Mouse (Mus musculus): ENCODE measurements around the gene Trim41. TPM values are rescaled to one million over a fixed set of nuclear protein-coding genes. Genes with fewer than 3 reads are reported as not detected.
"Not testable (repeated sequence)": the region's sequence is repeated elsewhere in the genome, so short reads cannot be mapped to it uniquely, and the experiment has no call there.

Trim41 gene
- polyA plus RNA-seq, 1 experiment from 2014 or later, result 7.2 TPM

DNA sequence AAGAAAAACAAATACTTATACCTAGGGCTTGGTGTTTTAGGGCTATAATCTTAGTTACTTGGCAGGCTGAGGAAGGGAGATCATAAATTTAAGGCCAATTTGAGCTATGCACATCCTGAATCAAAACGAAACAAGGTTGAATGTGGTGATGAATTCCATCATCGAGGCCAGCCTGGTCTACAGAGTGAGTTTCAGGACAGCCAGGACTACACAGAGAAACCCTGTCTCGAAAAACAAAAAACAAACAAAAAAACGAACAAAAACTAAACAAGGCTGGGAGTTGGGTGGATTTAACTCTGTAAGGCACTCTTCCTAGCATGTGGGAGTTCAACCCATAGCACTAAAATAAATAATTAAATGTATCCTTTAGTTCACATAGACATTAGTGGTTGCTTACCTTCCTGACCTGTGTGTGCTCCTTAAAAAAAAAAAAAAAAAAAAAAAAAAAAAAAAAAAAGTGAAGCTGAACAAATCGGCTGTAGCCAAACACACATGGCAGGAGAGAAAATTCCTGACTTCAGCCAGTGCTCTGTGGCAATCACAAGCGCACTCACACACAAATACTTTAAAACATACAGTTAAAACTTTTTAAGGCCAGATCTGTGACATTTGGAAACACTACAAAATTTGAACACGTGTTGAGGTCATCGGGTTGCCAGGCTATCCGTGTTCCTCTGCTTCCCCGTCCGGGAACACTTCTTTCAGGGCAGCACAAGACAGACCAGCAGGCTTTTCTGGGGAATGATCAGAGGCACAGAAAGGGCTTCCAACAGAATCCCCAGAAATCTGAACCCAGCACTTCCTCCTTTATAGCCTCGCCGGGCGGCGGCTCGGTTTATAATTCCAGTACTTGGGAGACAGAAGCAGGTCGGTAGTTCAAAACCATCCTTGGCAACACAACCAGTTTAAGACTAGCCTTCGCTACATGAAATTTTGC is 17.9 kb downstream of the Trim41 start:
- H3K9ac ChIP-seq (replicated peaks; ENCODE audit: low read depth, low read length), result peak overlapping the region; percentile 87
- H3K9me3 ChIP-seq (ENCODE audit: control insufficient read depth, low read length), result no peaks in the 10 kb centered on the region
- peak overlapping the region; percentile 60 for H3K4me3 ChIP-seq (replicated peaks; ENCODE audit: low read length)
- peak overlapping the region; percentile 98 for H3K27ac ChIP-seq (ENCODE audit: low read length)
- WGBS, result 8% methylated on average over 18 of the region's 18 CpGs
- peak; percentile 21 for ATAC-seq
- H3K4me2 ChIP-seq (ENCODE audit: low read length), result peak overlapping the region; percentile 88
- H3K27me3 ChIP-seq (replicated peaks; ENCODE audit: control insufficient read depth, insufficient read depth, low read length), result no peaks in the 10 kb centered on the region
- H3K36me3 ChIP-seq (ENCODE audit: control insufficient read depth, insufficient read depth), result peaks cover 17% of the 10 kb centered on the region
- peaks cover 33% of the 10 kb centered on the region for H3K4me1 ChIP-seq (replicated peaks; ENCODE audit: control insufficient read depth, insufficient read depth, low read length)

DNA sequence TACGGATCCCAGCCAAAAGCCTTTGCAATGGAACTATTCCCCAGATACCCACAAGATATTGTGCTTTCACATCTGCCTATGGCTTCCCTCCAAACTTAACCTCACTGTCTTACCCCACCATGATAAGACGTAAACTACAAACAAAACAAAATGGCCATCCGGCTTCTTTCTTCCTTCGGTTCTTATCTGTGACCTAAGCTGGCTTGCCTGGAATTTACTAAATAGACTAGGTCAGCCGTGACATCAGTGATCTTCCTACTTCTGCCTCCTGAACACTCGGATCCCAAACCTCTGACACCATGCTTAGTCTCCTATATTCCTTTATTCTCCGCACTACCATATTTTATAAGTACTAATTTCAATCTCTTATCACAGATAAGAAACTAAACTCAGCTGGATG is 18.8 kb downstream of the Trim41 start:
- WGBS, result 84% methylated on average over 7 of the region's 7 CpGs
- H3K27me3 ChIP-seq (replicated peaks; ENCODE audit: control insufficient read depth, insufficient read depth, low read length), result no peaks in the 10 kb centered on the region
- H3K27ac ChIP-seq (ENCODE audit: low read length), result no peak overlapping the region
- ATAC-seq, result no peak
- H3K4me3 ChIP-seq (replicated peaks; ENCODE audit: low read length), result no peak overlapping the region
- no peak overlapping the region for H3K4me2 ChIP-seq (ENCODE audit: low read length)
- peaks cover 7% of the 10 kb centered on the region; the same call in 1 of the 2 replicates for H3K36me3 ChIP-seq (ENCODE audit: control insufficient read depth, insufficient read depth)
- H3K9ac ChIP-seq (replicated peaks; ENCODE audit: low read depth, low read length), result no peak overlapping the region
- H3K4me1 ChIP-seq (replicated peaks; ENCODE audit: control insufficient read depth, insufficient read depth, low read length), result peaks cover 33% of the 10 kb centered on the region
- no peaks in the 10 kb centered on the region for H3K9me3 ChIP-seq (ENCODE audit: control insufficient read depth, low read length)

DNA sequence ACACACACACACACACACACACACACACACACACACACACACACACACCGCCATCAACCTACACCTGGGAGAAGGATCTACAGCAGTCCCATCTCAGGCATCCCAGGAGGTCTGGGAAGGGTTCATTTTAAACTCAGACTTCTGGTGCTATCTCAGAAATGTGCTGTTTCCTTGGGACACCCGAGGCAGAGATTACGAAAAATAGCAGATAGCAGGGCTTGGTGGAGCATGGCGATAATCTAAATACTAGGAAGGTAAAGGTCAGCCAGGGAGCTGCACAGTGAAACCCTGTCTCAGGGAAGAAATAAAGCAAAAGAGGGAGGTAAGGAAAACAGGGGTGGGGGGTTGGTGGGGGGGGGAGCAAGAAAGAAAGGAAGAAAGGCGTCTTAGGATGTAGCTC is 19.9 kb downstream of the Trim41 start:
- H3K36me3 ChIP-seq (ENCODE audit: control insufficient read depth, insufficient read depth), result peaks cover under 1% of the 10 kb centered on the region; the same call in 1 of the 2 replicates
- H3K27me3 ChIP-seq (replicated peaks; ENCODE audit: control insufficient read depth, insufficient read depth, low read length), result no peaks in the 10 kb centered on the region
- H3K4me3 ChIP-seq (replicated peaks; ENCODE audit: low read length), result no peak overlapping the region
- H3K9me3 ChIP-seq (ENCODE audit: control insufficient read depth, low read length), result no peaks in the 10 kb centered on the region
- ATAC-seq, result no peak
- no peak overlapping the region for H3K27ac ChIP-seq (ENCODE audit: low read length)
- peaks cover 28% of the 10 kb centered on the region for H3K4me1 ChIP-seq (replicated peaks; ENCODE audit: control insufficient read depth, insufficient read depth, low read length)
- H3K9ac ChIP-seq (replicated peaks; ENCODE audit: low read depth, low read length), result no peak overlapping the region
- no peak overlapping the region for H3K4me2 ChIP-seq (ENCODE audit: low read length)
- WGBS, result 90% methylated on average over 5 of the region's 5 CpGs

DNA sequence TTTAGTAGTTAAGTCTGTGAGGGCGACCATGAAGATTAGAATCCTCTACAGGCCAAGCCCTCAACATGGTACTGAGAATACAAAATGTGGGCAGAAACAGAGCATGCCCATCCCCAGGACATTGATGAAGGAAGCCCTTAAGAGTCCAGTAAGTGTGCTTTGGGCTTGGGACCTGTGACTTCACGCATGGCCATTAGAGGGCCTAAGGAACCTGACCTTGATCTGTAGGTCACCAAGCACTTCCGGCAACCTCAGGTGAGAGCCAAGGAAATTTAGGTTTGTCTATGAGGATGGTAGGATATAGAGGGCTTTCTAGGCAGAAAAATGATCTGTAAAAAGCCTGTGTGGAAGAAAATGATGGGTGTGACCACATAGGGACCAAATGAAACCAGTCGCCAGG is 20.9 kb downstream of the Trim41 start:
- 87% methylated on average over 4 of the region's 4 CpGs for WGBS
- no peaks in the 10 kb centered on the region for H3K36me3 ChIP-seq (ENCODE audit: control insufficient read depth, insufficient read depth)
- no peak overlapping the region for H3K4me3 ChIP-seq (replicated peaks; ENCODE audit: low read length)
- no peak for ATAC-seq
- peaks cover 18% of the 10 kb centered on the region for H3K4me1 ChIP-seq (replicated peaks; ENCODE audit: control insufficient read depth, insufficient read depth, low read length)
- no peak overlapping the region for H3K4me2 ChIP-seq (ENCODE audit: low read length)
- H3K27ac ChIP-seq (ENCODE audit: low read length), result no peak overlapping the region
- no peaks in the 10 kb centered on the region for H3K27me3 ChIP-seq (replicated peaks; ENCODE audit: control insufficient read depth, insufficient read depth, low read length)
- no peaks in the 10 kb centered on the region for H3K9me3 ChIP-seq (ENCODE audit: control insufficient read depth, low read length)
- H3K9ac ChIP-seq (replicated peaks; ENCODE audit: low read depth, low read length), result no peak overlapping the region

DNA sequence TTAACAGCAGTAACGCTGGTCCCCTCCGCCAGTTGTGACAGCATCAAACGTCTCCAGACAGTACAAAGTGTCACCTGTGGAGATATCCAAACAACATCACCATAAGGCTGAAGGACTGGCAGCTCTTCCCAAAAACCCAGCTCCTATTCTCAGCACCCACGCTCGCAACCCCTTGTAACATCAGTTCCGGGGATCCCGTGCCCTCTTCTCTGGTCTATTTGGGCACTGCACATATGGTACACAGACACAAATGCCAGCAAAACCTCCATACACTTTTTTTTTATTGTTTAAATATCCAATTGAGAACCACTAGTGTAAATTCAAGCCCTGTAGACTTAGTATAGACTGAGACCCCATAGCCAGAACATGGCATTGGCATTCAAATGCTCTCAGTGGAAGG is 21.9 kb downstream of the Trim41 start:
- 90% methylated on average over 7 of the region's 7 CpGs for WGBS
- no peaks in the 10 kb centered on the region for H3K9me3 ChIP-seq (ENCODE audit: control insufficient read depth, low read length)
- peaks cover 16% of the 10 kb centered on the region for H3K4me1 ChIP-seq (replicated peaks; ENCODE audit: control insufficient read depth, insufficient read depth, low read length)
- no peak overlapping the region for H3K9ac ChIP-seq (replicated peaks; ENCODE audit: low read depth, low read length)
- no peak overlapping the region for H3K4me3 ChIP-seq (replicated peaks; ENCODE audit: low read length)
- ATAC-seq, result no peak
- no peaks in the 10 kb centered on the region for H3K36me3 ChIP-seq (ENCODE audit: control insufficient read depth, insufficient read depth)
- H3K4me2 ChIP-seq (ENCODE audit: low read length), result no peak overlapping the region
- H3K27ac ChIP-seq (ENCODE audit: low read length), result no peak overlapping the region
- H3K27me3 ChIP-seq (replicated peaks; ENCODE audit: control insufficient read depth, insufficient read depth, low read length), result no peaks in the 10 kb centered on the region

DNA sequence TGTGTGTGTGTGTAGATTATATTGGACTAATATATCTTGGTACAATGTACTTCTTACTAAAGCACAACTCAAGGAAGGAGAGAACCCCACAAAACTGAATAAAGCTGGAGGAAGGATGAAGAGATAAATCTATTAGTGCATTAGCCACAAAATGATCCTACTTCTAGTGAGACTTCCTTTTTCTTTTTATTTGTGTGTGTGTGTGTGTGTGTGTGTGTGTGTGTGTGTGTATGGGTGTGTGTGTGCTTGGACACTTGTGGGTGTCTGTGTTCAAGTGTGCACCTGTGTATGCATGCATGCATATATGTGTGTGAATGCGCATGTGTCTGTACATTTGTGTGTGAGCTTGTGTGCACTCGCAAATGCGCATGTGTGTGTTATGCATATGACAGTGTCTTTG is 24.0 kb downstream of the Trim41 start:
- 97% methylated on average over 3 of the region's 3 CpGs for WGBS
- Histone ChIP-seq H3K9me3 (ENCODE audit: control insufficient read depth, low read length) (no peaks in the 10 kb centered on the region), H3K36me3 (ENCODE audit: control insufficient read depth, insufficient read depth) (no peaks in the 10 kb centered on the region), H3K4me2 (ENCODE audit: low read length) (no peak overlapping the region), H3K4me1 (replicated peaks; ENCODE audit: control insufficient read depth, insufficient read depth, low read length) (peaks cover 7% of the 10 kb centered on the region), H3K27me3 (replicated peaks; ENCODE audit: control insufficient read depth, insufficient read depth, low read length) (no peaks in the 10 kb centered on the region), H3K27ac (ENCODE audit: low read length) (no peak overlapping the region), H3K4me3 (replicated peaks; ENCODE audit: low read length) (no peak overlapping the region), H3K9ac (replicated peaks; ENCODE audit: low read depth, low read length) (no peak overlapping the region)
- ATAC-seq, result no peak

DNA sequence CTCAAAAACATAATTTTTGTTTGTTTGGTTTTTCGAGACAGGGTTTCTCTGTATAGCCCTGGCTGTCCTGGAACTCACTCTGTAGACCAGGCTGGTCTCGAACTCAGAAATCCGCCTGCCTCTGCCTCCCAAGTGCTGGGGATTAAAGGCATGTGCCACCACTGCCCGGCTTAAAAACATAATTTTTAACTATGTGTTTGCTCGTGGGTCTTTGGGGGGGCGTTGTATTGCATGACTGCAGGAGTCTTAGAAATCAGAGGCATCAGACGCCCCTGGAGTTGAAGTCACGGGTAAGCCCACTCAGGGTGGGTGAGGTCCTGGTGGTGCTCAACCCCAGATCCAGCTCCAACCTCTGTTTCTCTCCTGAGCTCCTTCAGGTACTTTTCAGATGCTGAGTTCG is 25.3 kb downstream of the Trim41 start:
- not testable (repeated sequence) for H3K27me3 ChIP-seq (replicated peaks; ENCODE audit: control insufficient read depth, insufficient read depth, low read length); H3K36me3 ChIP-seq (ENCODE audit: control insufficient read depth, insufficient read depth); H3K9me3 ChIP-seq (ENCODE audit: control insufficient read depth, low read length); H3K4me2 ChIP-seq (ENCODE audit: low read length); H3K27ac ChIP-seq (ENCODE audit: low read length); H3K4me3 ChIP-seq (replicated peaks; ENCODE audit: low read length); ATAC-seq; H3K4me1 ChIP-seq (replicated peaks; ENCODE audit: control insufficient read depth, insufficient read depth, low read length); H3K9ac ChIP-seq (replicated peaks; ENCODE audit: low read depth, low read length)
- 86% methylated on average over 9 of the region's 9 CpGs for WGBS

DNA sequence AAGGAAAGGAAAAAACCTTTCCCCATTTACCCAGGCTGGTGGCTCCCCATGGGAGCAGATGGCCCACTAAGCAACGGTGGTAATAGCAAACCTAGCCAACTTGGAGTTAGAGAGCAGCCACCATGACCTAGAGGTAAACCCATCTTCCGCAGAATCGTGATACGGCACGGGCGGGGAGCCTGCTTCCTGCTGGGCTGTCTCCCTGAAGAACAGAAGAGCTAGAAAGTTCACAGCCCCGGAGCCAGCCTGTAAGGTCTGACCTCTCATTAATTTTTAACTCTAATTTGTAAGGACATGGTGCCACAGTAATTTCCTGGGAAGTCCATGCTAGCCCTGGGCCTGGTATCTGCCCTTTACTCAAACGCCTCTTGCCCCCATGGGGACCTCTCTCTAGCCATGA is 26.2 kb downstream of the Trim41 start:
- H3K9ac ChIP-seq (replicated peaks; ENCODE audit: low read depth, low read length), result no peak overlapping the region

DNA sequence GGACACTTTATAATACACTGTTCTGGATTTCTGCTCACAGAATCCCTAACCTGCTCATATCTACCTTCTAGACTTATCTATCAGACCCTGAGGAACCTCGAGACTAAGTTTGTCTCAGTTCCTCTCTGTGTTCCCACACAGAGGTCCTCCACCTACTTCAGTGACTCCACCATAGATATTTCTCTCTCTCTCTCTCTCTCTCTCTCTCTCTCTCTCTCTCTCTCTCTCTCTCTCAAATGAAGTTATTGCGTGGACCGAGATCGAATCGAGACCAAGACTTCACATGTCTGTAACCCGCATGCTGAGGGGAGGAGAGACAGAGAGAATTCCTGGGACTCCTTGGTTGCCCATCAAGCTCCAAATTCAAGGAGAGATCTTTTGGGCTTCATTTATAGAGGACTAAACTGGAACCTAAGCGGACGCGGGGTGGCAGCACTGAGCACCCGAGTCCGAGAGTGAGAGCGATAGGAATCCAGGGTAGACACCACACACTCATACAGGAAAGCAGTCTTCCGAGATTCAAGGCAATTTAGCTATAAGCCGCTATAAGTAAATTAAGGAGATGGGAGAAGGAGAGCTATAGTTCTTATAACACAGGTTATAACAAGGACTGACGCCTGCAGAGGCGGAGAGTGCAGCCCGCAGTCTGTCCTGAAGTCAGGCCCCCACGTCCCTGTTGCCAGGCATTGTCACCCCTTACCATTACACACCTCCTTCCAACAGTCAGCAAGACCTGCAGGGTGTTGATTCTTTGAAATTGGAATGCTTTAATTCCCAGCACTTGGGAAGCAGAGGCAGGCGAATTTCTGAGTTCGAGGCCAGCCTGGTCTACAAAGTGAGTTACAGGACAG is 27.0 kb downstream of the Trim41 start:
- H3K4me3 ChIP-seq (replicated peaks; ENCODE audit: low read length), result peak overlapping the region; percentile 26
- ATAC-seq, result peak; percentile 73
- peak overlapping the region; percentile 45 for H3K4me2 ChIP-seq (ENCODE audit: low read length)
- 13% methylated on average over 20 of the region's 20 CpGs for WGBS
- no peak overlapping the region for H3K9ac ChIP-seq (replicated peaks; ENCODE audit: low read depth, low read length)
- peaks cover 9% of the 10 kb centered on the region for H3K4me1 ChIP-seq (replicated peaks; ENCODE audit: control insufficient read depth, insufficient read depth, low read length)
- H3K27ac ChIP-seq (ENCODE audit: low read length), result no peak overlapping the region
- no peaks in the 10 kb centered on the region for H3K9me3 ChIP-seq (ENCODE audit: control insufficient read depth, low read length)
- no peaks in the 10 kb centered on the region for H3K36me3 ChIP-seq (ENCODE audit: control insufficient read depth, insufficient read depth)
- H3K27me3 ChIP-seq (replicated peaks; ENCODE audit: control insufficient read depth, insufficient read depth, low read length), result no peaks in the 10 kb centered on the region

More for the DNA sequence above, 26.2 kb downstream of the Trim41 start:
- no peak for ATAC-seq
- Histone ChIP-seq H3K36me3 (ENCODE audit: control insufficient read depth, insufficient read depth) (no peaks in the 10 kb centered on the region), H3K4me3 (replicated peaks; ENCODE audit: low read length) (no peak overlapping the region), H3K4me2 (ENCODE audit: low read length) (no peak overlapping the region), H3K27me3 (replicated peaks; ENCODE audit: control insufficient read depth, insufficient read depth, low read length) (no peaks in the 10 kb centered on the region), H3K27ac (ENCODE audit: low read length) (no peak overlapping the region), H3K4me1 (replicated peaks; ENCODE audit: control insufficient read depth, insufficient read depth, low read length) (peaks cover 9% of the 10 kb centered on the region), H3K9me3 (ENCODE audit: control insufficient read depth, low read length) (no peaks in the 10 kb centered on the region)
- WGBS, result 75% methylated on average over 8 of the region's 8 CpGs

All from forebrain, embryonic 16.5 days (tissue).